In the genomic region with DNA sequence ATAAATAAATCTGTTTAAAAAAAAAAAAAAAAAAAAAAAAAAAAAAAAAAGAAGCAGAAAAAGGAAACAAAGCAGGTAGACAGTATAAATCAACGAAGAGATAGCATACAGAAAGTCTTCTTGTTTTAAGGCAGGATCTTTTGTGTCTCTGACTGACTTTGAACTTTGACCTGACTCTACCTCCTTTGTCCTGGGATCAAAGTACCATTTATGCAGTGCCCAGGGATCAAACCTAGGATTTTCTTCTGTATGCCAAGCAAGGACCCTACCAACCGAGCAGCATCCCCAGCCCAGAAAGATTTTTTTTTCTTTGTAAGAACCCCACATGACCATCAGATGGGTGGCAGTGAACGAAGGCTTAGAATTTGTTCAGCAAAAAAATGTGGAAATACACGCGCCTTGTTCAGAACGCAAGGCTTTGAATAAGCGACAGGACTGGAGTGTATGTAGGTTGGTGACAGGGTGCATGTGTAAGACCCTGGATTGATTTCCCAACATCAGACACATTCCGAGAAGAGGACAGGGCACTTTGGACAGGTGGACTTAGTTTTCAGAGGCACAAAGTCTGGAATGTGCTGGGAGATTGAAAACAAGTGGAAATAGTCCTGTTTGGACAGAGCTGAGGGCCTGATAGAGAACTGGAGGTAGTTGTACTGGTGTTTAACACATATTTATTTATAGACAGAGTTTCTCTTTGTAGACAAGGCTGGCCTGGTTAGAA, we compare ENCODE assay signal across 9 mouse cellular contexts. TPM values are rescaled to one million over a fixed set of nuclear protein-coding genes. Genes with fewer than 3 reads are reported as not detected.
DNase-seq lines count a peak whose midpoint lies in the region; ATAC-seq and TF ChIP-seq lines count a peak whose summit lies in the region.
"Had no signal": no experiment of that assay in that cellular context is flagged by ENCODE, and none has a peak within 500 bp of the region (broad histone marks: within the 10 kb centered on the region; RNA-seq: fewer than 3 reads in every experiment).

No protein-coding gene starts in this region.

- H3K4me1 ChIP-seq in forebrain, embryonic 10.5 days, result peaks cover 41% of the 10 kb centered on the region
- H3K4me1 ChIP-seq in forebrain, postnatal 0 days (ENCODE audit: insufficient read depth), result no peaks in the 10 kb centered on the region
- H3K4me1 ChIP-seq in kidney, embryonic 15.5 days, result peaks cover 21% of the 10 kb centered on the region
- H3K4me1 ChIP-seq in forebrain, embryonic 14.5 days (ENCODE audit: control insufficient read depth, insufficient read depth, low read length), result peaks cover 11% of the 10 kb centered on the region
- H3K4me1 ChIP-seq in midbrain, embryonic 11.5 days (ENCODE audit: control insufficient read depth, insufficient read depth, low read length), result peaks cover 15% of the 10 kb centered on the region

- 0 out of 2 replicates have a peak, but pooled peaks cover 4% of the 10 kb centered on the region for H3K27me3 ChIP-seq in forebrain, embryonic 10.5 days (ENCODE audit: poor library complexity, severe bottlenecking)
- no peaks in the 10 kb centered on the region for H3K27me3 ChIP-seq in forebrain, postnatal 0 days (ENCODE audit: insufficient read depth, low read length)
- H3K27me3 ChIP-seq in kidney, embryonic 15.5 days, result no peaks in the 10 kb centered on the region
- H3K27me3 ChIP-seq in forebrain, embryonic 14.5 days (replicated peaks; ENCODE audit: control insufficient read depth, insufficient read depth, low read length), result no peaks in the 10 kb centered on the region
- no peaks in the 10 kb centered on the region for H3K27me3 ChIP-seq in midbrain, embryonic 11.5 days (ENCODE audit: control insufficient read depth, insufficient read depth, low read length)

- no peak overlapping the region; the same call in 1 of the 2 replicates for H3K4me2 ChIP-seq in forebrain, postnatal 0 days (ENCODE audit: low read depth)
- H3K4me2 ChIP-seq in kidney, embryonic 15.5 days, result peak overlapping the region; percentile 91; the same call in 1 of the 2 replicates
- H3K4me2 ChIP-seq in forebrain, embryonic 14.5 days (ENCODE audit: low read length), result peak overlapping the region; percentile 67
- H3K4me2 ChIP-seq in midbrain, embryonic 11.5 days, result no peak overlapping the region

- no peaks in the 10 kb centered on the region for H3K9me3 ChIP-seq in forebrain, embryonic 10.5 days
- H3K9me3 ChIP-seq in forebrain, postnatal 0 days (ENCODE audit: low read length), result no peaks in the 10 kb centered on the region
- H3K9me3 ChIP-seq in kidney, embryonic 15.5 days (replicated peaks), result no peaks in the 10 kb centered on the region
- H3K9me3 ChIP-seq in forebrain, embryonic 14.5 days (replicated peaks; ENCODE audit: control insufficient read depth, low read length), result no peaks in the 10 kb centered on the region
- H3K9me3 ChIP-seq in midbrain, embryonic 11.5 days (ENCODE audit: control insufficient read depth, low read length), result no peaks in the 10 kb centered on the region

- WGBS in forebrain, embryonic 10.5 days, result 79% methylated on average over 8 of the region's 8 CpGs
- 84% methylated on average over 8 of the region's 8 CpGs for WGBS in forebrain, postnatal 0 days
- WGBS in kidney, embryonic 15.5 days, result 88% methylated on average over 8 of the region's 8 CpGs
- WGBS in forebrain, embryonic 14.5 days, result 82% methylated on average over 8 of the region's 8 CpGs
- 67% methylated on average over 8 of the region's 8 CpGs for WGBS in midbrain, embryonic 11.5 days

- TF ChIP-seq CTCF in forebrain, postnatal 0 days (IDR thresholded peaks at IDR 0.05; ENCODE audit: low read depth), result no peak

- no peak for ATAC-seq in forebrain, postnatal 0 days
- no peak for ATAC-seq in kidney, embryonic 15.5 days (replicated peaks; ENCODE audit: low FRiP score)
- no peak for ATAC-seq in forebrain, embryonic 14.5 days
- no peak for ATAC-seq in midbrain, embryonic 11.5 days (ENCODE audit: low FRiP score)
- ATAC-seq in erythroid progenitor cell, adult 5-6 weeks (replicated peaks; ENCODE audit: low FRiP score, poor library complexity, severe bottlenecking), result no peak

- H3K9ac ChIP-seq in forebrain, postnatal 0 days, result no peak overlapping the region
- no peak overlapping the region for H3K9ac ChIP-seq in kidney, embryonic 15.5 days
- no peak overlapping the region for H3K9ac ChIP-seq in forebrain, embryonic 14.5 days (ENCODE audit: low read length)
- no peak overlapping the region; the same call in 1 of the 2 replicates for H3K9ac ChIP-seq in midbrain, embryonic 11.5 days (ENCODE audit: low read length)

- no peak for DNase-seq in forebrain, embryonic 10.5 days (ENCODE audit: extremely low spot score, low spot score)
- DNase-seq in forebrain, postnatal 0 days, result no peak
- DNase-seq in kidney, postnatal 25 days, result no peak
- DNase-seq in forebrain, embryonic 14.5 days (ENCODE audit: low spot score), result no peak
- DNase-seq in midbrain, embryonic 11.5 days (ENCODE audit: low spot score, missing footprints), result peak; percentile 86
- no peak for DNase-seq in Muller cell, postnatal 12 days (ENCODE audit: inconsistent ontology term)
- DNase-seq: cerebellum, adult 2 months had no signal

- H3K36me3 ChIP-seq in forebrain, embryonic 10.5 days (replicated peaks), result peaks cover 5% of the 10 kb centered on the region
- H3K36me3 ChIP-seq in forebrain, postnatal 0 days (ENCODE audit: insufficient read depth), result no peaks in the 10 kb centered on the region
- no peaks in the 10 kb centered on the region for H3K36me3 ChIP-seq in kidney, embryonic 15.5 days
- H3K36me3 ChIP-seq in forebrain, embryonic 14.5 days (ENCODE audit: control insufficient read depth, insufficient read depth, low read length), result no peaks in the 10 kb centered on the region
- no peaks in the 10 kb centered on the region for H3K36me3 ChIP-seq in midbrain, embryonic 11.5 days (ENCODE audit: control insufficient read depth, insufficient read depth, low read length)

- no peak overlapping the region for H3K4me3 ChIP-seq in forebrain, embryonic 10.5 days
- H3K4me3 ChIP-seq in forebrain, postnatal 0 days (ENCODE audit: low read depth, low read length), result no peak overlapping the region
- H3K4me3 ChIP-seq in kidney, embryonic 15.5 days (replicated peaks), result no peak overlapping the region
- H3K4me3 ChIP-seq in forebrain, embryonic 14.5 days (ENCODE audit: low read depth, low read length), result no peak overlapping the region
- no peak overlapping the region for H3K4me3 ChIP-seq in midbrain, embryonic 11.5 days (ENCODE audit: low read depth, low read length)

- H3K27ac ChIP-seq in forebrain, embryonic 10.5 days, result peak overlapping the region; percentile 97
- H3K27ac ChIP-seq in forebrain, postnatal 0 days (ENCODE audit: low read depth, low read length), result no peak overlapping the region
- H3K27ac ChIP-seq in kidney, embryonic 15.5 days, result 0 out of 2 replicates have a peak overlapping the region, but pooled peaks have one; percentile 94
- H3K27ac ChIP-seq in forebrain, embryonic 14.5 days (ENCODE audit: low read depth, low read length), result no peak overlapping the region
- H3K27ac ChIP-seq in midbrain, embryonic 11.5 days (ENCODE audit: low read depth, low read length), result no peak overlapping the region

RNA-seq across cellular contexts. Expression of gene Pim1, which starts 2.1 kb away (rescaled TPM):
- 32.2 and 33.1 TPM in 2 replicates for polyA plus RNA-seq in forebrain, embryonic 10.5 days (2016; fragmentation: Nextera tagmentation; extraction: Ambion mirVana)
- 8.7 and 14.6 TPM in 2 replicates for total RNA-seq in forebrain, postnatal 0 days (2014; rRNA removed)
- 10.3 and 12.0 TPM in 2 replicates for polyA plus RNA-seq in forebrain, postnatal 0 days (2015; fragmentation: Nextera tagmentation; extraction: Ambion mirVana)
- polyA plus RNA-seq in kidney, embryonic 15.5 days (2015; fragmentation: Nextera tagmentation; extraction: Ambion mirVana), result 17.8 and 17.9 TPM in 2 replicates
- polyA plus RNA-seq in forebrain, embryonic 14.5 days (2014; fragmentation: Nextera tagmentation; extraction: Ambion mirVana), result 11.4 and 15.7 TPM in 2 replicates
- 16.0 and 19.7 TPM in 2 replicates for polyA plus RNA-seq in midbrain, embryonic 11.5 days (2014; fragmentation: Nextera tagmentation; extraction: Ambion mirVana)
- 88.0 and 102 TPM in 2 replicates for total RNA-seq in erythroid progenitor cell, adult 5-6 weeks (2015; ENCODE audit: low replicate concordance)
- 143 and 147 TPM in 2 replicates for total RNA-seq in erythroid progenitor cell, adult 5-6 weeks (2017; ENCODE audit: low replicate concordance)

Comparison
In these comparisons a context has a peak if more than half of its experiments do, and no peak if none do; other contexts are left out.
1. H3K27ac ChIP-seq: peak in forebrain, embryonic 10.5 days (single experiment) and kidney, embryonic 15.5 days (single experiment); none in forebrain, postnatal 0 days (single experiment), forebrain, embryonic 14.5 days (single experiment) and midbrain, embryonic 11.5 days (single experiment).
2. H3K4me2 ChIP-seq: peak in kidney, embryonic 15.5 days (single experiment) and forebrain, embryonic 14.5 days (single experiment); none in forebrain, postnatal 0 days (single experiment) and midbrain, embryonic 11.5 days (single experiment).